Mouse (Mus musculus) kidney, adult 2 months (tissue): ENCODE data around the gene Tfpi. TPM values are rescaled to one million over a fixed set of nuclear protein-coding genes. Genes with fewer than 3 reads are reported as not detected.
"Not testable (repeated sequence)": the region's sequence is repeated elsewhere in the genome, so short reads cannot be mapped to it uniquely, and the experiment has no call there.

Experiments
- DNase-seq: peaks from one replicate; pipeline ENCODE4 v3.0.0; 2021
- H3K27ac ChIP-seq: fragments of 200-500 bp; 2 replicates; pipeline ENCODE4 v1.5.1; 2012; ENCODE audit warnings: low read depth, low read length, control low read depth, inconsistent platforms; ENCODE audit not compliant: insufficient read depth
- H3K27me3 ChIP-seq: fragments of 200-500 bp; replicated peaks from 2 replicates; pipeline ENCODE4 v1.6.1; 2012; ENCODE audit warnings: mild to moderate bottlenecking, moderate library complexity, low read length, inconsistent platforms; ENCODE audit not compliant: control insufficient read depth, insufficient read depth
- H3K36me3 ChIP-seq: fragments of 200-500 bp; 2 replicates; pipeline ENCODE4 v1.6.1; 2012; ENCODE audit warnings: mild to moderate bottlenecking, moderate library complexity, low read length, inconsistent platforms; ENCODE audit not compliant: control insufficient read depth, insufficient read depth
- H3K4me1 ChIP-seq: fragments of 200-500 bp; 2 replicates; pipeline ENCODE4 v1.6.1; 2011; ENCODE audit warnings: low read length; ENCODE audit not compliant: control insufficient read depth, insufficient read depth
- H3K4me3 ChIP-seq: fragments of 200-500 bp; 2 replicates; pipeline ENCODE4 v1.5.1; 2011; ENCODE audit warnings: mild to moderate bottlenecking, low read depth, low read length, control low read depth; ENCODE audit not compliant: insufficient read depth
- CTCF ChIP-seq: fragments of 200-500 bp; conservative IDR thresholded peaks from 2 replicates; pipeline ENCODE4 v1.5.1; 2011; ENCODE audit warnings: low read depth, mild to moderate bottlenecking, control low read depth, low read length, moderate library complexity, mixed read lengths; ENCODE audit not compliant: insufficient read depth, insufficient read length
- POLR2A ChIP-seq: fragments of 200-500 bp; IDR thresholded peaks from one replicate; pipeline ENCODE4 v1.6.1; 2011; ENCODE audit warnings: low read depth, low read length, control low read depth
- WGBS: fragments of 180-500 bp; shearing (Covaris S2); methylation state at CpG from one replicate; pipeline ENCODE4 v1.1.7; 2018; 5-methylcytosine and 5-hydroxymethylcytosine counted together
- polyA plus RNA-seq: library from polyadenylated mRNA; depleted of rRNA; stranded (reverse); fragments of >200 nt; gene quantifications from 2 replicates; pipeline ENCODE4 v1.2.3, GENCODE M21; 2012

Gene Tfpi
- polyA plus RNA-seq, 1 experiment, result 6.9 TPM

DNA sequence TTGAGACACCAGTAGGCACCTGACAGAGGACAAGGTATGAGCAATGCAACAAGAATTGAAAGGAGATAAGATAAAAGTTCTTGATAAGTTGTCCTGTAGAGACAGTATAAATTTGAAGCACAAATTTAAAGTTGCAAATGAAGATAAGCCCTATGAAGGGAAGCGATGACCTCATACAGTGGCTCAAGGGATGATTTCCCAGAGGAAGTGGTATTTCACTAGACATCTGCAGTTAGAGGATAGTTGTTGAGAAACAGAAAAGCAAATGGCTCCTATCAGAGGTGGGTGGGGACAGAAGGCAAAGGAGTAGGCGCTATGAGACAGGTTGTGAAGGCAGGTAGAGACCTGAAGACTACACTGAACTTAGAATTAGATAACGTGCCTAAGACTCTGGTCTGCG is 83.3 kb downstream of the Tfpi start:
- H3K27ac ChIP-seq, result peak overlapping the region; percentile 31; the same call in 1 of the 2 replicates
- H3K4me3 ChIP-seq, result no peak overlapping the region
- TF ChIP-seq POLR2A (no peak), CTCF (no peak)
- no peaks in the 10 kb centered on the region for H3K27me3 ChIP-seq
- H3K4me1 ChIP-seq, result no peaks in the 10 kb centered on the region
- DNase-seq, result no peak
- H3K36me3 ChIP-seq, result no peaks in the 10 kb centered on the region
- WGBS, result 90% methylated on average over 4 of the region's 4 CpGs

- Histone ChIP-seq H3K27me3 (no peaks in the 10 kb centered on the region), H3K27ac (no peak overlapping the region), H3K4me3 (no peak overlapping the region), H3K36me3 (no peaks in the 10 kb centered on the region), H3K4me1 (0 out of 2 replicates have a peak, but pooled peaks cover 2% of the 10 kb centered on the region)
- TF ChIP-seq POLR2A (no peak), CTCF (no peak)
- no peak for DNase-seq
Observed at GRCm38 (mm10) chr2:84389075-84389474, 87.5 kb downstream of the Tfpi start.

- DNase-seq, H3K27me3 ChIP-seq, H3K4me1 ChIP-seq, H3K27ac ChIP-seq, H3K4me3 ChIP-seq, H3K36me3 ChIP-seq: not testable (repeated sequence)
- 87% methylated on average over 14 of the region's 14 CpGs for WGBS
Observed at GRCm38 (mm10) chr2:84388537-84388936, 88.0 kb downstream of the Tfpi start.

GRCm38 (mm10) chr2:84388023-84388416 is 88.6 kb downstream of the Tfpi start:
- peak; percentile 20 for DNase-seq
- H3K36me3 ChIP-seq, result no peaks in the 10 kb centered on the region
- H3K4me1 ChIP-seq, result 0 out of 2 replicates have a peak, but pooled peaks cover 2% of the 10 kb centered on the region
- H3K27me3 ChIP-seq, result no peaks in the 10 kb centered on the region
- no peak overlapping the region for H3K27ac ChIP-seq
- TF ChIP-seq POLR2A (no peak), CTCF (no peak)
- no peak overlapping the region for H3K4me3 ChIP-seq
- WGBS, result 59% methylated on average over 7 of the region's 7 CpGs

DNA sequence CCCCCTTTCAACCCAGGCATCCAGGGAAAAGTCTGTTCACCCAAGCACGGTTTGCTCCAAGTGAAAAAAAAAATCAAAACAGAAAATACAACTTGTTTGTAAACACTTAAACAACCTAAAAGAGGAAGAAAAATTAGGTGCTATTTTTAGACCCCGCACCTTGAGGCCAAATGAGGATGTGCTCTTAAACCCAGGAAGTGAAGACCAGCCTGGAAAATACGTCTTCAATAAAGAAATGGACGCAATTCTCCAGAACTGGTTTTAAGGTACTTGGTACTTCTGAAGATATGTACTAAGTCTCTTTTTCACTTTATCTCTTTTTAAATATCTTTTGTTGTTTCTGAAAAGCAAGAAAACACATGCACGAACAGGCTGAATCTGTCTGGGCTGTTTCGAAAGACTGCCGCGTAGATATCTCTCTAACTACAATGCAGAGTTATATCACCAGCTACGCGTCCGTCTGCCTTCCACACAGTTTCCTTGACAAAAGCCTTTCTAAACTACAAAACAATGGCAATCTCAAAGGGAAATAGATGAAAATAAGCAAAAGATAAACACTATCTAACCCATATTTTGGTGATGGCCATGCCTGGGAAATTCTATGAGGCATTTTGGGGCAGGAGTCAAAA is 89.1 kb downstream of the Tfpi start:
- peak overlapping the region; percentile 59 for H3K27ac ChIP-seq
- 0 out of 2 replicates have a peak, but pooled peaks cover 2% of the 10 kb centered on the region for H3K4me1 ChIP-seq
- DNase-seq, result no peak
- H3K36me3 ChIP-seq, result no peaks in the 10 kb centered on the region
- H3K27me3 ChIP-seq, result no peaks in the 10 kb centered on the region
- TF ChIP-seq CTCF (no peak), POLR2A (no peak)
- WGBS, result 44% methylated on average over 11 of the region's 11 CpGs
- peak overlapping the region; percentile 25 for H3K4me3 ChIP-seq

- no peaks in the 10 kb centered on the region for H3K27me3 ChIP-seq
- WGBS, result 17% methylated on average over 18 of the region's 18 CpGs
- no peak for TF ChIP-seq POLR2A
- TF ChIP-seq CTCF, result no peak
- no peaks in the 10 kb centered on the region for H3K36me3 ChIP-seq
- peak; percentile 76 for DNase-seq
- H3K4me3 ChIP-seq, result no peak overlapping the region; the same call in 1 of the 2 replicates
- H3K4me1 ChIP-seq, result 0 out of 2 replicates have a peak, but pooled peaks cover 2% of the 10 kb centered on the region
- peak overlapping the region; percentile 59 for H3K27ac ChIP-seq
Observed at GRCm38 (mm10) chr2:84386563-84387393, 89.8 kb downstream of the Tfpi start.
